Mouse (Mus musculus): ENCODE data around the gene Myl4. TPM values are rescaled to one million over a fixed set of nuclear protein-coding genes. Genes with fewer than 3 reads are reported as not detected.

The Myl4 gene
- polyA plus RNA-seq, 1 experiment from 2014 or later, result 3.4 TPM

GRCm38 (mm10) chr11:104643236-104643635, 92.8 kb downstream of the Myl4 start:
- no peak overlapping the region for H3K27ac ChIP-seq (ENCODE audit: low read depth, low read length)
- WGBS, result 78% methylated on average over 4 of the region's 4 CpGs

More at GRCm38 (mm10) chr11:104643236-104643635, 92.8 kb downstream of the Myl4 start:
- Histone ChIP-seq H3K27me3 (ENCODE audit: control insufficient read depth, insufficient read depth, low read length) (no peaks in the 10 kb centered on the region), H3K4me1 (replicated peaks; ENCODE audit: control insufficient read depth, insufficient read depth, low read length) (no peaks in the 10 kb centered on the region), H3K4me3 (ENCODE audit: low read depth, low read length) (no peak overlapping the region), H3K4me2 (replicated peaks; ENCODE audit: low read depth, low read length) (no peak overlapping the region), H3K36me3 (ENCODE audit: control insufficient read depth, insufficient read depth, low read length) (no peaks in the 10 kb centered on the region), H3K9ac (ENCODE audit: low read depth, low read length) (no peak overlapping the region), H3K9me3 (ENCODE audit: control insufficient read depth, low read length) (no peaks in the 10 kb centered on the region)
- ATAC-seq (ENCODE audit: low FRiP score) (no peak), DNase-seq (ENCODE audit: low spot score) (no peak)

Other genes with a start within 250 kb of the Myl4 start
- 29.8 and 31.3 TPM in 2 replicates for gene Kansl1, start 81.8 kb upstream of the Myl4 start, polyA plus RNA-seq (2014; fragmentation: Nextera tagmentation; extraction: Ambion mirVana)
- gene Cdc27, start within 50 bp of the Myl4 start, polyA plus RNA-seq (2014; fragmentation: Nextera tagmentation; extraction: Ambion mirVana), result 54.3 and 58.6 TPM in 2 replicates
- gene Itgb3, start 57.3 kb downstream of the Myl4 start, polyA plus RNA-seq (2014; fragmentation: Nextera tagmentation; extraction: Ambion mirVana), result 1.3 and 1.4 TPM in 2 replicates
- not detected in 2 replicates for gene Gm11639, start 135.0 kb downstream of the Myl4 start, polyA plus RNA-seq (2014; fragmentation: Nextera tagmentation; extraction: Ambion mirVana)

Measured in hindbrain, embryonic 11.5 days (tissue).